Mouse (Mus musculus) heart, embryonic 14.5 days (tissue): Measurements from ENCODE around the gene Mpped2. TPM values are rescaled to one million over a fixed set of nuclear protein-coding genes. Genes with fewer than 3 reads are reported as not detected.

Experiments
- ATAC-seq: fragments of 200-750 bp; cut with Nextera tagmentation; 2 replicates; pipeline ENCODE4 v1.8.0; 2017; ENCODE audit warnings: low read depth, moderate TSS enrichment; ENCODE audit not compliant: insufficient number of reproducible peaks, insufficient read depth, low FRiP score
- H3K27ac ChIP-seq, 2 experiments: fragments of 200-500 bp in 1 of 2; fragments of 300-500 bp in 1 of 2; sonication (generic) in 1 of 2; replicated peaks in 1 of 2; 2 replicates each; pipeline ENCODE4 v1.5.1; 2012 to 2014; ENCODE audit warnings: low read depth in 2 of 2, low read length in 2 of 2, control low read depth in 1 of 2, mild to moderate bottlenecking in 1 of 2, mixed read lengths in 1 of 2; ENCODE audit not compliant: control insufficient read depth in 1 of 2, insufficient read depth in 1 of 2
- H3K27me3 ChIP-seq: fragments of 300-500 bp; sonication (generic); 2 replicates; pipeline ENCODE4 v1.6.1; 2014; ENCODE audit warnings: mild to moderate bottlenecking, low read length, control low read depth; ENCODE audit not compliant: control insufficient read depth, insufficient read depth
- H3K36me3 ChIP-seq: fragments of 300-500 bp; sonication (generic); 2 replicates; pipeline ENCODE4 v1.6.1; 2014; ENCODE audit warnings: mild to moderate bottlenecking, control low read depth, low read length, mixed read lengths; ENCODE audit not compliant: control insufficient read depth, insufficient read depth
- H3K4me1 ChIP-seq, 2 experiments: fragments of 200-500 bp in 1 of 2; fragments of 300-500 bp in 1 of 2; sonication (generic) in 1 of 2; 2 replicates each; pipeline ENCODE4 v1.6.1; 2012 to 2014; ENCODE audit warnings: low read length in 2 of 2, control low read depth in 1 of 2, mixed read lengths in 1 of 2; ENCODE audit not compliant: control insufficient read depth in 2 of 2, insufficient read depth in 2 of 2
- H3K4me2 ChIP-seq: fragments of 300-500 bp; sonication (generic); 2 replicates; pipeline ENCODE4 v1.6.1; 2014; ENCODE audit warnings: mild to moderate bottlenecking, low read length
- H3K4me3 ChIP-seq, 2 experiments: fragments of 200-500 bp in 1 of 2; fragments of 300-500 bp in 1 of 2; sonication (generic) in 1 of 2; 2 replicates each; pipeline ENCODE4 v1.5.1; 2012 to 2014; ENCODE audit warnings: low read length in 2 of 2, mild to moderate bottlenecking in 2 of 2, control low read depth in 1 of 2, low read depth in 1 of 2, moderate library complexity in 1 of 2; ENCODE audit not compliant: control insufficient read depth in 1 of 2, insufficient read depth in 1 of 2
- H3K9ac ChIP-seq: fragments of 300-500 bp; sonication (generic); 2 replicates; pipeline ENCODE4 v1.6.1; 2014; ENCODE audit warnings: mild to moderate bottlenecking, low read length
- H3K9me3 ChIP-seq: fragments of 300-500 bp; sonication (generic); 2 replicates; pipeline ENCODE4 v1.6.1; 2016; ENCODE audit warnings: low read length, control low read depth; ENCODE audit not compliant: control insufficient read depth
- WGBS: fragments of 180-500 bp; shearing (Covaris S2); extraction: QIAGEN DNeasy Blood & Tissue Kit; methylation state at CpG from one replicate; pipeline ENCODE4 v1.1.7; 2014; 5-methylcytosine and 5-hydroxymethylcytosine counted together
- polyA plus RNA-seq: library from polyadenylated mRNA; unstranded; fragments of >200 nt; fragmentation: Nextera tagmentation; extraction: Ambion mirVana; gene quantifications from 2 replicates; pipeline ENCODE4 v1.2.1, GENCODE M21; 2014

Mpped2 gene
- 66.4 and 68.7 TPM in 2 replicates for polyA plus RNA-seq

GRCm38 (mm10) chr2:106692783-106693701 lies at the start of gene Mpped2:
Mpped2 (plus strand) TSS chr2:106693269.
- Histone ChIP-seq H3K4me1 (peaks cover 0 to 3% of the 10 kb centered on the region in 2 experiments; a peak in 1 of 4 replicates), H3K9ac (peak within 1 kb of the TSS; percentile 95), H3K27ac (peak within 1 kb of the TSS; percentile 89 to 95), H3K27me3 (no peaks in the 10 kb centered on the region), H3K4me3 (peak within 1 kb of the TSS; percentile 75 to 78), H3K36me3 (0 out of 2 replicates have a peak, but pooled peaks cover 3% of the 10 kb centered on the region), H3K9me3 (no peaks in the 10 kb centered on the region), H3K4me2 (peak within 1 kb of the TSS; percentile 93)
- under 1% methylated on average over 50 of the region's 56 CpGs for WGBS
- peak; percentile 74 for ATAC-seq

GRCm38 (mm10) chr2:106644782-106645181 lies 48.3 kb upstream of the Mpped2 start:
- ATAC-seq = no peak
- peaks cover 0 to 6% of the 10 kb centered on the region in 2 experiments; a peak in 1 of 4 replicates for H3K4me1 ChIP-seq
- no peak overlapping the region for H3K4me3 ChIP-seq
- no peak overlapping the region for H3K4me2 ChIP-seq
- H3K27me3 ChIP-seq = no peaks in the 10 kb centered on the region
- no peak overlapping the region for H3K27ac ChIP-seq
- WGBS = 80% methylated on average over 3 of the region's 3 CpGs
- no peaks in the 10 kb centered on the region for H3K36me3 ChIP-seq
- no peaks in the 10 kb centered on the region for H3K9me3 ChIP-seq
- no peak overlapping the region for H3K9ac ChIP-seq

- no peaks in the 10 kb centered on the region for H3K36me3 ChIP-seq
- no peaks in the 10 kb centered on the region for H3K27me3 ChIP-seq
- H3K27ac ChIP-seq = peak overlapping the region; percentile 77 to 92
- peak overlapping the region; percentile 43 to 62 for H3K4me3 ChIP-seq
- ATAC-seq = peak; percentile 90
- WGBS = 4% methylated on average over 25 of the region's 25 CpGs
- no peaks in the 10 kb centered on the region for H3K9me3 ChIP-seq
- peak overlapping the region; percentile 65 for H3K4me2 ChIP-seq
- H3K9ac ChIP-seq = peak overlapping the region; percentile 69
- peaks cover 0 to 18% of the 10 kb centered on the region in 2 experiments; a peak in 2 of 4 replicates for H3K4me1 ChIP-seq
Measured at GRCm38 (mm10) chr2:106649686-106650570, 43.1 kb upstream of the Mpped2 start.

DNA sequence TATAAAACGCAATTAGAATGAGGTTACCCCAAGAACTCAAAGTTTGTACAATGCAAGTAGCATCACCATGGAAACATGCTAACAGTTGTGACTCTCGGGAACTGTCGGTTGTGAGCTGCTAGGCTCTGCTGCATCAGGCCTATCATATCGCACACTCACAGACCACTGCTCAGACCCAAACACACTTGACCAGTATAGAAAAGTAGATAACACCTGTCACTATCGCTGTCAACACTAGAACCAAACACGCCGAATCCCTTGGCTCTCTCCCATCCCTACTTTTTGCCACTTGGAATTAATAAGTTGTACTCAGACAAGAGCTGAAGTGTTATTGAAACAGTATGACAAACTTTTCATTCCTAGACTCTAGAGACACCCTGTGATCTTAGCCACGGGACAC lies 40.9 kb upstream of the Mpped2 start:
- WGBS = 17% methylated on average over 8 of the region's 8 CpGs
- Histone ChIP-seq H3K4me1 (peaks cover 9 to 26% of the 10 kb centered on the region in 2 experiments; a peak in 3 of 4 replicates), H3K4me2 (peak overlapping the region; percentile 16), H3K9me3 (no peaks in the 10 kb centered on the region), H3K27ac (peak overlapping the region in 1 of 2 experiments; percentile 15; a peak in 1 of 4 replicates), H3K27me3 (no peaks in the 10 kb centered on the region), H3K36me3 (no peaks in the 10 kb centered on the region), H3K9ac (no peak overlapping the region), H3K4me3 (no peak overlapping the region)
- ATAC-seq = peak; percentile 79

- H3K27ac ChIP-seq = peak overlapping the region; percentile 15 to 43; a peak in 2 of 4 replicates
- ATAC-seq = no peak; the same call in none of the 2 replicates
- WGBS = 47% methylated on average over 4 of the region's 4 CpGs
- no peaks in the 10 kb centered on the region for H3K9me3 ChIP-seq
- peak overlapping the region; percentile 16 for H3K4me2 ChIP-seq
- H3K27me3 ChIP-seq = no peaks in the 10 kb centered on the region
- no peak overlapping the region for H3K4me3 ChIP-seq
- no peaks in the 10 kb centered on the region for H3K36me3 ChIP-seq
- H3K4me1 ChIP-seq = peaks cover 9 to 29% of the 10 kb centered on the region in 2 experiments; a peak in 3 of 4 replicates
- H3K9ac ChIP-seq = no peak overlapping the region
Measured at GRCm38 (mm10) chr2:106652741-106653140, 40.3 kb upstream of the Mpped2 start.

- H3K4me3 ChIP-seq = no peak overlapping the region
- WGBS = 92% methylated on average over 4 of the region's 4 CpGs
- no peaks in the 10 kb centered on the region for H3K27me3 ChIP-seq
- no peak for ATAC-seq
- H3K4me2 ChIP-seq = no peak overlapping the region
- no peaks in the 10 kb centered on the region for H3K9me3 ChIP-seq
- no peaks in the 10 kb centered on the region for H3K36me3 ChIP-seq
- H3K4me1 ChIP-seq = peaks cover 9 to 29% of the 10 kb centered on the region in 2 experiments; a peak in 3 of 4 replicates
- no peak overlapping the region for H3K9ac ChIP-seq
- no peak overlapping the region for H3K27ac ChIP-seq
Measured at GRCm38 (mm10) chr2:106653261-106653660, 39.8 kb upstream of the Mpped2 start.

- Histone ChIP-seq H3K4me1 (peaks cover 9 to 22% of the 10 kb centered on the region in 2 experiments; a peak in 3 of 4 replicates), H3K4me2 (no peak overlapping the region), H3K9me3 (no peaks in the 10 kb centered on the region), H3K9ac (no peak overlapping the region), H3K27ac (no peak overlapping the region), H3K36me3 (no peaks in the 10 kb centered on the region), H3K4me3 (no peak overlapping the region), H3K27me3 (no peaks in the 10 kb centered on the region)
- no peak for ATAC-seq
- 82% methylated on average over 4 of the region's 4 CpGs for WGBS
Measured at GRCm38 (mm10) chr2:106655271-106655670, 37.8 kb upstream of the Mpped2 start.
